Mouse (Mus musculus) midbrain, embryonic 10.5 days (tissue): ENCODE measurements around the gene Tceal8. TPM values are rescaled to one million over a fixed set of nuclear protein-coding genes. Genes with fewer than 3 reads are reported as not detected.
"Not testable (repeated sequence)": the region's sequence is repeated elsewhere in the genome, so short reads cannot be mapped to it uniquely, and the experiment has no call there.

Source experiments
- DNase-seq: peaks from one replicate; pipeline ENCODE4 v3.0.0-alpha.2; 2017; ENCODE audit warnings: low spot score
- H3K27ac ChIP-seq: fragments of 300-500 bp; sonication (generic); replicated peaks from 2 replicates; pipeline ENCODE4 v1.5.1; 2016; ENCODE audit warnings: mild to moderate bottlenecking
- H3K27me3 ChIP-seq: fragments of 300-500 bp; sonication (generic); 2 replicates; pipeline ENCODE4 v1.6.1; 2016; ENCODE audit warnings: low read depth, mild to moderate bottlenecking; ENCODE audit not compliant: poor library complexity, severe bottlenecking
- H3K36me3 ChIP-seq: fragments of 300-500 bp; sonication (generic); 2 replicates; pipeline ENCODE4 v1.6.1; 2016; ENCODE audit warnings: mild to moderate bottlenecking, moderate library complexity
- H3K4me1 ChIP-seq: fragments of 300-500 bp; sonication (generic); 2 replicates; pipeline ENCODE4 v1.6.1; 2016
- H3K4me3 ChIP-seq: fragments of 300-500 bp; sonication (generic); 2 replicates; pipeline ENCODE4 v1.5.1; 2016; ENCODE audit warnings: mild to moderate bottlenecking, moderate library complexity
- H3K9me3 ChIP-seq: fragments of 300-500 bp; sonication (generic); replicated peaks from 2 replicates; pipeline ENCODE4 v1.6.1; 2016; ENCODE audit warnings: mild to moderate bottlenecking
- whole genome bisulfite sequencing: fragments of 180-500 bp; shearing (Covaris S2); methylation state at CpG from one replicate; pipeline ENCODE4 v1.1.7; 2016; 5-methylcytosine and 5-hydroxymethylcytosine counted together
- polyA plus RNA-seq: library from polyadenylated mRNA; unstranded; fragments of >200 nt; fragmentation: Nextera tagmentation; extraction: Ambion mirVana; gene quantifications from 2 replicates; pipeline ENCODE4 v1.2.1, GENCODE M21; 2016

Gene Tceal8
- polyA plus RNA-seq, 1 experiment from 2014 or later, result 192 TPM

DNA sequence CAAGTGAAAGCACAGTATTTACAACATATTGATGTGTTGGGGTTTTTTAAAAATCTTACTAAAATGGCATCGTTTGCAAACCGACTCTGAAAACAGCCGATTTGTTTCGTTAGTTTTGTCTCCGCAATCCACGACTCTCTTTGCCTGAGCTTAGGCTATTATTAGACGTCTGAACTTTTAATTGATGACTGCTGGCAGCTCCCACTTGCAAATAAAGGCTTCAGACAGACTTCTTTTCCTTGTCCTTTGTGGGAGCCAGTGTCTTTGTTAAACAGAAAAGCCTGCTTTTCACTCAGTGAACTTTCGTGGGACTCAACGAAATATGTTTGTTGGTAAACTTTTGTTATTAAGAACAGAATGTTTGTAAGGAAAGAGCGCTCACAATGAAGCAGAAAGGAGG lies 644 bp upstream of the Tceal8 start:
- WGBS, result 28% methylated on average over 10 of the region's 10 CpGs
- Histone ChIP-seq H3K9me3 (no peaks in the 10 kb centered on the region), H3K36me3 (peaks cover 10% of the 10 kb centered on the region; the same call in 1 of the 2 replicates), H3K27ac (peak overlapping the region; percentile 89), H3K4me3 (peak overlapping the region; percentile 65), H3K27me3 (peaks cover 56% of the 10 kb centered on the region), H3K4me1 (peaks cover 6% of the 10 kb centered on the region; the same call in 1 of the 2 replicates)
- DNase-seq, result no peak

DNA sequence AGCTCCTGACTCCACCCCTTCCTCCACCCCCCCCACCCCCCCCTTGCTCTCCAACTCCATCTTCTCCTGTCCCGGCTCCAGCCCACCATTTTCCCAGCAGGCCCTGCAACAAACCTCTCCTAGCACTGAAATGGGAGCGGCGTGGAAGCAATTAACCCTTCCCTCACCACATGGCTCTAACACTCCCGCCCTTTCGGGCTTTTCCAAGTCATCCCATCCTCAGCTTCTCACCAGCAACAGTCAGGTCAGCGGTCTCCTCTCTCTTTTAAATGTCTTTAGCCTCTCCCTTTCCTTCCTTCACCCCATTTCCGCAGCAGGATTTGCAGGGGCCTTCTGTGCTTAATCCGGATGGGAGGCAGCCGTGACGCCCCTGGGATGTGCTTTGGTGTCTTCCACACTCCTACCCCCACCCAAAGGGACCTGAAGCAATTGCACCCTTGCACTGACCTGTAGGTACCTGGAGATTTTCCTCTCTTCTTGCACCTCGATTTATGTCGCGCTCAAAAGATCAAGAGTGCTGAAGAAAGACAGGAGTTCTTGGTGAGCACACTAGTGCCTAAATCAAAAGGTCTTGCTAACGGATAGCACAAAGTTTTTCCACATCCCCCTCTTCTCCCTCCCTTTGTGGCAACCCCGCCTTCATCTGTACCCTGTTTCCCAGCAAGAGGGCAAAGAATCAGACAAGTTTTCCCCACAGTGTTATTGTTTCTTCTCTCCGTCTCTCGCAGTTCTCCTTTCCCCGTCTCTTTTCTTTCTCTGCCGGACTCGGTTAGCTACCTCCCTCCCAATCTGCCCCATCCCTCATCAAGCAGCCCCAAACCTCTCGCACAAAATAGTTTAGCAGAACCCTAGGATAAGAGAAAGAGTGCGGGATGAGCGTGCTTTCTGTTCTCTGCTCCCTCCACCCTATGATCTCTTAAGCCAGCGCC lies 689 bp downstream of the Tceal8 start:
- Histone ChIP-seq H3K4me1 (peaks cover 6% of the 10 kb centered on the region; the same call in 1 of the 2 replicates), H3K9me3 (no peaks in the 10 kb centered on the region), H3K27me3 (peaks cover 59% of the 10 kb centered on the region), H3K4me3 (peak overlapping the region; percentile 65), H3K36me3 (peaks cover 10% of the 10 kb centered on the region; the same call in 1 of the 2 replicates), H3K27ac (peak overlapping the region; percentile 89)
- WGBS, result 21% methylated on average over 24 of the region's 24 CpGs
- peak; percentile 72 for DNase-seq

DNA sequence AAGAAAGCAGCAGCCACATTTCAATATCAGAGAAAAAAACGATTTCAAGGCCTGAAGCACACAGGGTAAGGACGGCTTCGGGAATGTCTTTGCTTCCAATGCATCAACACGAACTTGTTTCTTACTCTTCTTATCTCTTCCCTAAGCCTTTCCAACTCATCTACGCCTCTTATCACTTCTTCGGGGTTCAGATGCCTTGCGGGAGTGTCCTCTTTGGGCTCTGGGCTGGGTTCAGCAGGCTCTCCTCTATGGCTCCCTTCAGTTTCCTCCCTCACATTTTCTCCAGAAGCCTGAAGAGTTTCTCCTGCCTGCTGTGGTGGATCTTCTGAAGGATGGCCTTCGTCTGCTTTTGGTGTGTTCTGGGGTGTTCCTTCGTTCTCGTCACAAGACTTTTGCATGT lies 1.5 kb downstream of the Tceal8 start:
- Histone ChIP-seq H3K9me3 (no peaks in the 10 kb centered on the region), H3K4me1 (peaks cover 6% of the 10 kb centered on the region; the same call in 1 of the 2 replicates), H3K4me3 (peak overlapping the region; percentile 65), H3K27me3 (peaks cover 54% of the 10 kb centered on the region), H3K36me3 (peaks cover 10% of the 10 kb centered on the region; the same call in 1 of the 2 replicates), H3K27ac (peak overlapping the region; percentile 89; the same call in 1 of the 2 replicates)
- 75% methylated on average over 10 of the region's 10 CpGs for WGBS
- no peak for DNase-seq

DNA sequence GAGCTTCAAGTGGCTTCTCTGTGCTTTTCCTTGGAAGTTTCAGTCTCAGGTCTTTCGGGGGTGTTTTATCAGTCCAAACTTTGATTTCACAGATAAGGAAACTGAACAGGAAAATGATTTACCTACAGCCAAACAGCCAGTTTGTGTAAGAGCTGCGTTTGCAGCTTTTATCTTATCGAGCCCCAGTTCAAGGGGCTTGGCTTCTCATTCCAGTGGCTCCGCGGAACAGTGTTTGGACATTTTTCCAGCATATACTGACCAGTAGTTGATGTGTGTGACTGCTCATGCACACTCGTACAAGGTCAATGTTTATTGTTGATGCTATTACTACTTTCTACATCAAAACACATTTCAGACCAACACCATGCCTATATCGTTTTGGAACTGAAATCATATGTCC lies 27.9 kb downstream of the Tceal8 start:
- no peak overlapping the region for H3K27ac ChIP-seq
- 0 out of 2 replicates have a peak, but pooled peaks cover 3% of the 10 kb centered on the region for H3K4me1 ChIP-seq
- no peaks in the 10 kb centered on the region for H3K9me3 ChIP-seq
- 84% methylated on average over 7 of the region's 7 CpGs for WGBS
- H3K27me3 ChIP-seq, result peaks cover 3% of the 10 kb centered on the region; the same call in 1 of the 2 replicates
- H3K36me3 ChIP-seq, result no peaks in the 10 kb centered on the region
- no peak overlapping the region for H3K4me3 ChIP-seq
- no peak for DNase-seq

DNA sequence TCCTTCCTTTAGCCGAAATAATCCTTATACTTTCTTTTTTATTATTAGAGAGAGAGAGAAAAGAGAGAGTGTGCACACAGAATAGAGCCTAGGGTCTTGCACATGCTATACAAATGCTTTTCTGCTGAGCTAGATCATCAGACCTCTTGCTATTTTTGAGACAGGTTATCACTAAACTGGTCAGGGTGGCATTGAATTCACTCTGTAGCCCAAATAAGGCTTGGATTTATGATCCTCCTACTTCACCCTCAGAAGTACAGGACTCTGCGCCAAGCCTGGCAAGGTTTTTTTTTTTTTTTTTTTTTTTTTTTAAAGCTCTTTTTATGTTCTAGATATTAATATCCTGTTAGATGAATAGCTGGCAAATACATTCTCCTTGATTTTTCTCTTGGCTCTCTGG lies 28.4 kb downstream of the Tceal8 start:
- Histone ChIP-seq H3K9me3 (no peaks in the 10 kb centered on the region), H3K4me1 (0 out of 2 replicates have a peak, but pooled peaks cover 3% of the 10 kb centered on the region), H3K36me3 (no peaks in the 10 kb centered on the region), H3K27me3 (peaks cover 3% of the 10 kb centered on the region; the same call in 1 of the 2 replicates), H3K27ac (no peak overlapping the region), H3K4me3 (no peak overlapping the region)
- WGBS, result 86% methylated on average over 2 of the region's 2 CpGs
- DNase-seq, result no peak

DNA sequence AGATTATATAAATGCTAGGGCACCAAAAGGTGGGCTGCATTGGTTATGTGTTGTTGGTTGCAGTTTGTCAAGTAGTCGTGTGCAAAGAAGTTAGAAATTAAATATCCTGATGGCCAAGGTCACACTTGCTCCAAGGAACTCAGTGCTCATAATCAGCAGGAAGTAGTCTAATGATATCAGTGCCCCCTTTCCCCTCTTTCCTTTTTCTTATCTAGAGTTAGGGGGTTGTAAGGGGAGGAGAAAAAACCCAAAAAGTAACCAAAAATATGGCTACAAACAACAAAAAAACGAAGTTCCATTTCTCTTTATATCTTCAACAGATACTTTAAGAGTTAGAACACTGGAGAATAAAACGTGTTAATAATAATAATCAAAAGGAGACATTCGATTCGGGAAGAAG lies 30.8 kb downstream of the Tceal8 start:
- Histone ChIP-seq H3K27ac (no peak overlapping the region), H3K9me3 (no peaks in the 10 kb centered on the region), H3K4me3 (no peak overlapping the region), H3K27me3 (no peaks in the 10 kb centered on the region; the same call in 1 of the 2 replicates), H3K4me1 (0 out of 2 replicates have a peak, but pooled peaks cover 3% of the 10 kb centered on the region), H3K36me3 (no peaks in the 10 kb centered on the region)
- 71% methylated on average over 5 of the region's 5 CpGs for WGBS
- DNase-seq, result no peak

DNA sequence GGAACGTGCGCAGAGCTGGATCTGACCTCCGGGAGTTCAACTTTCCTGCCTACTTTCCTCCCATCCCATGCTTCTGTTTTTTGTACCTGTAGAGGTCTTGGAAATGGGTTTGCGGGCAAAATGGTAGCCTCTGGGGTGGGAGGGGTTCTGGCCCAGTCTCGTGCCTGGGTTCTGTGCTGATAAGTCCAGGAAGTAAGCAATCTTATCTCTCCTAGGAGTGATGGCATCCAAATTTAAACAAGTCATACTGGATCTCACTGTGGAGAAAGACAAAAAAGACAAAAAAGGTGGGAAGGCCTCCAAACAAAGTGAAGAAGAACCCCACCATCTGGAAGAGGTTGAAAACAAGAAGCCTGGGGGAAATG lies 32.5 kb downstream of the Tceal8 start:
- H3K27ac ChIP-seq, H3K9me3 ChIP-seq, H3K27me3 ChIP-seq, DNase-seq, H3K4me1 ChIP-seq, H3K36me3 ChIP-seq: not testable (repeated sequence)
- peak overlapping the region; percentile 57 for H3K4me3 ChIP-seq
- WGBS, result 40% methylated on average over 5 of the region's 5 CpGs

DNA sequence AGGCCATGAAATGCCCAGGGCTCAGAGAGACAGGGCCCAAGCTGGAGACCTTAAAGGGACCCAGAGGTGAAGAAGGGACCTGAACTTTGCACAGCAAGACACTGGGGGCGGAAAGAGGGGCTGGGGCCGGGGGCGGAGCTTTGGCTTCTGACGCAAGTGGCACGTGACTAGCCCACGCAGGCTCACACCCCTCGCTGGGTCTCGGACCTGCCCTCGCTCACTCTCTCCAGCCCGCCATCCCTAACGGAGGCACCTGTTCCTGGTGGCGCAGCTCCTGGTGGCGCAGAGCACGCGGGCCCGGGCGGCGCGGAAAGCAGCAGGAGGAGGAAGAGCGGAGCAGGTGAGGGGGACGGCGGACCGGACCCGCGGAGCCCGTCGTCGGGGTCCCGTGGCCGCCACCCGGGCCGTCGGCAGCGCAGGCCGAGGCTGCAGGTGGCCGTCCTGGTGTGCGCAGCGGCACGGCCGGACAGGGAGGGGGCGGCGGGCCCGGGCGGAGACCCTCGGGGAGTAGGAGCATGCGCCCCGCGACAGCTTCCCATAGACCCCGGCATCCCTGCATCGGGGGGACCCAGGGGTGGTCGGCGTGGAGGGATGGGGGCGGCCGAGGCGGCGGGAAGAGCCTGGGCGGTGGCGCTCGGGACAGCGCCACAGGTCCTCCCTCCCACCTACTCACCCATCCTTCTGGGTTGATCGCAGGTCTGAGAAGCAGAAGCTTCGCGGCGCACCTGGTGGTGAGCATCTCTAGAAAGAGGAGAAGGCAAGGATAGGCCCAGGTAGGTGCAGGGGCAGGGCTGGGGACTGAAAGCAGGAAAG lies 33.1 kb downstream of the Tceal8 start, which contains the start of gene Bex4:
TSS of gene Bex4 (plus strand) at position 170 of the 813 bp plus-strand sequence.
- DNase-seq, H3K4me1 ChIP-seq, H3K27me3 ChIP-seq, H3K9me3 ChIP-seq, H3K36me3 ChIP-seq: not testable (repeated sequence)
- H3K27ac ChIP-seq, result peak within 1 kb of the TSS; percentile 68; the same call in 1 of the 2 replicates
- 28% methylated on average over 17 of the region's 64 CpGs for WGBS
- peak within 1 kb of the TSS; percentile 57 for H3K4me3 ChIP-seq

DNA sequence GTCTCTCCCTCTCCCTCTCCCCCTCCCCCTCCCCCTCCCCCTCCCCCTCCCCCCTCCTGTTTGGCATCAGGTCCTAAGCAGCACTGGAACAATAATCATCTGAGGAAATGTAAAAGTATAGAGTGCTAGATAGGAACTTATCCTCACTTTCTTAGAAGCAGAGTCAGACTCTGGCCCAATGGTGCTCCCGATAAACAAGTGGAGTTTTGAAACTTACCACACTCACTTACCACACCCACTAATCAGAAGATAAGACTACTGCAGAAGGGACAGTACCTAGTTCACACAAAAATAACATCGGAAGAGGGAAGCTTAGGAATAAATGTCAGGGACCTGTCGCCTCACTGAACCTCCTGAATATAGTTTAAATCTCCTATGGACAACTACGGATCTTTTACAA lies 36.6 kb downstream of the Tceal8 start:
- H3K9me3 ChIP-seq, result no peaks in the 10 kb centered on the region
- no peaks in the 10 kb centered on the region for H3K36me3 ChIP-seq
- no peak overlapping the region for H3K4me3 ChIP-seq
- DNase-seq, result no peak
- peaks cover 3% of the 10 kb centered on the region; the same call in 1 of the 2 replicates for H3K27me3 ChIP-seq
- no peak overlapping the region for H3K27ac ChIP-seq
- H3K4me1 ChIP-seq, result 0 out of 2 replicates have a peak, but pooled peaks cover 3% of the 10 kb centered on the region
- 84% methylated on average over 4 of the region's 4 CpGs for WGBS

DNA sequence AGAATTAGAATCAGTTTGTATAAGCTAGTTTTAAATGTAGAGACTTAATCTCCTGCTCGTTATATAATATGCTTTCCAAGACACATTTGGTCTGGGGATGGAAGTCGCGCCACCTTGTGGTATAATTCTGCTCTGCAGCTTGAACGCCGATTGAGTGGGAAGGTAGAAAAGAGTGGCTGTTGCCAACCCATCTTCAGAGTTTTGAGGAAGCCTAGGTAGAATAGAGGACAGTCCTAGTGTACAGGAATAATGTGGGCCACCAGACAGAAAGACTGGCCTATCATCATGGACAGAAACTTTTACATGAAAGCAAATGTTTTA lies 44.4 kb downstream of the Tceal8 start:
- H3K27ac ChIP-seq, result no peak overlapping the region
- H3K36me3 ChIP-seq, result no peaks in the 10 kb centered on the region

DNA sequence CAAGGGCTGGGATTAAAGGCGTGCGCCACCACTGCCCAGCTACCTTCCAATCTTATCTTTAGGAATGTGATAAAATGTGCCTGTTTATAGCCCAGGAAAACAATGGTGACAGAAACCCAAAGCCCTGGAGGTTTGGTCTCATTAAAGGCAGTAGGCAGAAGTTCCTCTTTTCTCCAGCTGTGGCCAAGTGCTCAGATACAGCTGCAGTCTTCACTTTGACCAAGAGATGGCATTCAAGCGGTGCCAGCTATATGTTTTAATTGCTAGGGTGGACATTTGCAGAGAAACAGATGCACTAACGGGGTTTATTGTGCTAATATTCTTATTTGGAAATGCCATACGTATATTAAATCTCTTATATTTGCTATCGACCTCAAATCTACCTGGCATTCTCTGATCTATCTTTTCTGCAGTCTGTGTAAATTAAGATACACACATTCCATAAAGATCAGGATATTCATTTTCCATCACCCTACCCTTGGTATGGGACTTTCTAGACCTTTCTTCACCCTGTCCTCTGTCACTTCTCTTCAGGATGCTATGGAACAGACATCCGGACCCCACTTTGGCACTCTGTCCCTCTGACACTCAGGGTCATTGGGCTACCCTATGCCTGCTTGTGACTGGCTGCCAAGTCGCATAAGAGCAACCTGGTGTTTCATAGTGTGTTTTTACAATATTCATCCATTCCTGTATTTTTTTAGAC lies 45.0 kb downstream of the Tceal8 start:
- Histone ChIP-seq H3K27me3 (no peaks in the 10 kb centered on the region; the same call in 1 of the 2 replicates), H3K27ac (no peak overlapping the region), H3K9me3 (no peaks in the 10 kb centered on the region), H3K4me3 (no peak overlapping the region), H3K4me1 (no peaks in the 10 kb centered on the region), H3K36me3 (no peaks in the 10 kb centered on the region)
- WGBS, result 62% methylated on average over 8 of the region's 8 CpGs
- DNase-seq, result no peak

More for the DNA sequence above, 44.4 kb downstream of the Tceal8 start:
- Histone ChIP-seq H3K27me3 (no peaks in the 10 kb centered on the region; the same call in 1 of the 2 replicates), H3K4me1 (no peaks in the 10 kb centered on the region), H3K9me3 (no peaks in the 10 kb centered on the region), H3K4me3 (no peak overlapping the region)
- peak; percentile 52 for DNase-seq
- WGBS, result 15% methylated on average over 5 of the region's 5 CpGs
